Mouse (Mus musculus) heart, postnatal 36 days (tissue): ENCODE measurements around the gene Tmem147. TPM values are rescaled to one million over a fixed set of nuclear protein-coding genes. Genes with fewer than 3 reads are reported as not detected.

Experiments used
- total RNA-seq, 2 experiments: library from RNA; stranded (reverse); gene quantifications; 2 replicates each; pipeline ENCODE4 v1.2.3; 2021

Gene Tmem147
- total RNA-seq, 2 experiments from 2014 or later = 236 to 272 TPM

Other genes starting within 250 kb of the Tmem147 start
- gene Prodh2, start 235.9 kb downstream of the Tmem147 start, total RNA-seq = not detected
- gene Arhgap33, start 194.5 kb downstream of the Tmem147 start, total RNA-seq = under 1 TPM; 0.56 to 0.89 TPM
- gene Hspb6, start 177.4 kb downstream of the Tmem147 start, total RNA-seq = 100 to 1,000 TPM; 749 to 757 TPM
- 1 to 10 TPM; 3.3 to 5.4 TPM for gene Proser3, start 177.2 kb downstream of the Tmem147 start, total RNA-seq
- gene Lin37, start 169.7 kb downstream of the Tmem147 start, total RNA-seq = 10 to 100 TPM; 13.4 to 16.0 TPM
- gene U2af1l4, start 166.2 kb downstream of the Tmem147 start, total RNA-seq = 10 to 100 TPM; 62.9 to 63.4 TPM
- gene Gm49396, start 166.2 kb downstream of the Tmem147 start, total RNA-seq = 1 to 10 TPM; 1.4 to 1.6 TPM
- 10 to 100 TPM; 75.8 to 81.6 TPM for gene Psenen, start 165.9 kb downstream of the Tmem147 start, total RNA-seq
- 1 to 10 TPM in 1 of 2 experiments, under 1 TPM in 1; 0.67 to 1.2 TPM for gene Igflr1, start 164.1 kb downstream of the Tmem147 start, total RNA-seq
- 10 to 100 TPM; 18.5 to 20.5 TPM for gene Kmt2b, start 140.8 kb downstream of the Tmem147 start, total RNA-seq
- not detected for gene Zbtb32, start 130.6 kb downstream of the Tmem147 start, total RNA-seq
- gene Upk1a, start 116.7 kb downstream of the Tmem147 start, total RNA-seq = under 1 TPM; 0.19 to 0.56 TPM
- gene Cox6b1, start 103.4 kb downstream of the Tmem147 start, total RNA-seq = 1,000 to 10,000 TPM; 4,758 to 4,785 TPM
- gene Etv2, start 93.7 kb downstream of the Tmem147 start, total RNA-seq = not detected
- gene Rbm42, start 79.2 kb downstream of the Tmem147 start, total RNA-seq = 10 to 100 TPM; 51.9 to 54.5 TPM
- 1 to 10 TPM; 6.0 to 6.4 TPM for gene Haus5, start 64.5 kb downstream of the Tmem147 start, total RNA-seq
- under 1 TPM in 1 of 2 experiments, not detected in 1; 0.49 TPM for gene Pmis2, start 57.9 kb downstream of the Tmem147 start, total RNA-seq
- gene 2200002J24Rik, start 30.6 kb downstream of the Tmem147 start, total RNA-seq = not detected
- gene Atp4a, start 17.3 kb downstream of the Tmem147 start, total RNA-seq = under 1 TPM in 1 of 2 experiments, not detected in 1; 0.14 TPM
- not detected for gene Gapdhs, start 14.1 kb upstream of the Tmem147 start, total RNA-seq
- gene Sbsn, start 21.9 kb upstream of the Tmem147 start, total RNA-seq = 1 to 10 TPM; 1.7 to 2.9 TPM
- 1 to 10 TPM in 1 of 2 experiments, under 1 TPM in 1; 0.73 to 3.4 TPM for gene Dmkn, start 34.2 kb upstream of the Tmem147 start, total RNA-seq
- gene Krtdap, start 58.4 kb upstream of the Tmem147 start, total RNA-seq = not detected
- gene Ffar2, start 94.2 kb upstream of the Tmem147 start, total RNA-seq = under 1 TPM in 1 of 2 experiments, not detected in 1; 0.14 TPM
- gene Ffar3, start 126.6 kb upstream of the Tmem147 start, total RNA-seq = not detected
- not detected for gene Ffar1, start 132.0 kb upstream of the Tmem147 start, total RNA-seq
- 1 to 10 TPM in 1 of 2 experiments, under 1 TPM in 1; 0.46 to 1.7 TPM for gene Cd22, start 150.8 kb upstream of the Tmem147 start, total RNA-seq
- not detected for gene Mag, start 185.3 kb upstream of the Tmem147 start, total RNA-seq
- 1 to 10 TPM; 2.9 to 4.6 TPM for gene Hamp2, start 195.1 kb upstream of the Tmem147 start, total RNA-seq
- 10 to 100 TPM; 20.2 to 36.3 TPM for gene Hamp, start 214.5 kb upstream of the Tmem147 start, total RNA-seq
- 100 to 1,000 TPM; 107 to 112 TPM for gene Usf2, start 227.3 kb upstream of the Tmem147 start, total RNA-seq
- gene Lsr, start 243.9 kb upstream of the Tmem147 start, total RNA-seq = 1 to 10 TPM; 3.7 to 5.1 TPM
- gene Fam187b, start 244.2 kb upstream of the Tmem147 start, total RNA-seq = under 1 TPM in 1 of 2 experiments, not detected in 1; 0.17 TPM